Mouse (Mus musculus): ENCODE results near the gene Mill1.
"Not testable (repeated sequence)": the region's sequence is repeated elsewhere in the genome, so short reads cannot be mapped to it uniquely, and the experiment has no call there.

The Mill1 gene

DNA sequence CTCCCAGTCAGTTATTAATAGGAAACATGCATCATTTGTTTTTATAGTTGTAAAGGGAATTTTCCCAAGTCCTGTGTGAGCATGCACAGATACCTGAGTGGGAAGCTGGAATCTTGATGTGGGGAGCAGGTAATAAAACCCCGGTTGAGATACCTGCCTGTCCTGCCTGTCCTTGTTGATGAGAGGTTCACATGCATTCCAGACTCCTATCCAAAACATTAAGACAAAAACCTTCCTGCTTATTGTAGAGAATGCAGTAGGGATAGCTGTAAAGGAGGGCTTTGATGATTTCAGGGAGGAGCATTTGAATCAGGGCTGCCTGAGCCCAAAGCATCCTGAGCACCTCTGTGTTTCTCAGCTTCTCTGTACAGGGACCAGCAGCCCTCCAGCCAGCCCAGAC lies at the start of gene Mill1:
TSS of gene Mill1 (plus strand) at position 301 of the 400 bp plus-strand sequence.
- no peak for DNase-seq

DNA sequence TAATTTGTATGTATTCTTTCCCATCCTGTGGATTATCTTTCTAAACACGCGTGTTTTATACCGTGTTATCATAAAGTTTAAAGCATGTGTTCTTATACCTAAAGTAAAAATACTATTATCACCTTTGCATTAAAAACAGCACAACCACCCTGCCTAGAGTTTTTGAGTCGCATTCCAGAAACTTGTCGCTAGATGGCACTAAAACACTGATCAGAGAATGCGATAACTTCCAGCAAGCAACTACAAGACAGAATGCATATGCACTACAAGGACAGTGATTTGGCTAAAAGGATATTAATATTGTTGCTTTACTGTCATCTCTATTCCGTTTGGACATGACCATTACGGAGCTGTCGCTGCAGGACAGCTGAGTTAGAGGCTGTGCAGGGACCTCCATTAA lies 34.2 kb upstream of the Mill1 start:
- DNase-seq = no peak

DNA sequence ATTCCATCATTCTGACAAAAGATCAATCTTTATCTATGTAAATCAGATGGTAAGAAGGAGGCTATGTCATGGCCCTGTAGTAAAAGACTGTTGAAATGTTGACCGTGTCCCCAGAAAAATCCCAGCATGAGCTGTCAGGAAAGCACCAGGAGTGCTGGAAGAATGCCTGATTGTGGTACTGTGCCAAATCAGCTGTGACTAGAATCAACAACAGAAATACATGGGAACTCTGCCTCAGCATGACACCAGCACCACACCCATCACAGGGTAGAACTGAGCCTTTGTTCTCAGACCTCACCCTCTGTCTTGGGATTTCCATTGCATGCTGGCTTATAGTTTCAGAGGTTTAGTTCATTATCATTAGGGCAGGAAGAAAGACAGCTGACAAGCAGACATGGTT lies 30.4 kb upstream of the Mill1 start:
- no peak for DNase-seq

DNA sequence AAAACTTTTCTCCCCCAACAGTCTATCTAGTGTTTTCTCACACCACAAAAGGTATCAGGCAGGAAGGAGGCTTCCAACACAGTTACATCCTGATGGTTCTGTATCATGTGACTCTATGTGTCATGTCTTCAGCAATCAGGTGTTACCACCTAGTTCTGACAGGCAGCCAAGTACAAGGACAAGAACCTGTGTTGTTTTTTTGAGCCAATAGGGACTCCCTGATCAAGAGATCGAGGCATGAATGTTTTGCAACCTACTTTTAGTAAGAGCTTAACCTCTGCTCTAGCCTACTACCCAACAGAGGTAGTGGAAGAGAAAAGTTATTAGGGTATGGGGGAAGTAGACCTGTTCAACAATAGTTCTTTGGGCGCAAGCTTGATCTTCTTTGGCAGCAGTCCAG lies 6.6 kb upstream of the Mill1 start:
- DNase-seq = no peak

DNA sequence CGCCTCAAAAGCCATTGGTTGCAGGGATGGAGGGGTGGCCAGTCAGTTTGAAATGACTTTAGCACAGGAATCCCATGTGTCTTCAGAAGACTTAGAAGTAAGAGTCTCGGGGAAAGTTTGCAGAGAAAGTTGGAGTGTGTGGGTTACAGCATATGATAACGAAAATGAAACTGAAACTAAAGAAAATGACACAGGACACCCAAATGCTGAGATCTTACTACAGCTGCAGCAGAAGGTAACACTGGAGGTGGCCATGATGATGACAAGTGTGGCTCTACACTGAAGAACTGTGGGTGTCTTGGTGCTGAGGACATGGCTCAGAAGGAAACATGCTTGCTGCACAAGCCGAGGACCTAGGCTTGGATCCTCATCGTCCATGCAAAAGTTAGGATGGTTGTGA lies 3.9 kb upstream of the Mill1 start:
- no peak for DNase-seq

DNA sequence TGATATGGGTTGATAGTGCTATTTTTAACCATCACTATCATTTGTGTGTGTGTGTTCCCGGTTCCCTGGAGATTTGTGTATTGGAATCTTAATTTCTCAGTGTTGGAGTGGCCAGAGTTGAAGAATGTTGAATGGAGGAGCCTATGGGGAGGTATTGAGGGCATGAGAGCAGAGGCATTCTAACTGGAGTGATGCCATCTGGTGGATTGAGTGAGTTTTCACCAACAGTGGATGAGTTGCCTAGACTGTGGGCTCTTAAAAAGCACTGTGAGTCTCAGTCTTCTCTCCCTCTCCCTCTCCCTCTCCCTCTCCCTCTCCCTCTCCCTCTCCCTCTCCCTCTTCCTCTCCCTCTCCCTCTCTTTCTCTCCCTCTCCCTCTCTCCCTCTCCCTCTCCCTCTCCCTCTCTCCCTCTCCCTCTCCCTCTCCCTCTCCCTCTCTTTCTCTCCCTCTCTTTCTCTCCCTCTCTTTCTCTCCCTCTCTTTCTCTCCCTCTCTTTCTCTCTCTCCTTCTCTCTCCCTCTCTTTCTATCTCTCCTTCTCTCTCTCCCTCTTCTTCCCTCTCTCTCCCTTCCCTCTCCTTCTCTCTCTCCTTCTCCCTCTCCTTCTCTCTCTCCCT lies 1.1 kb upstream of the Mill1 start:
- not testable (repeated sequence) for DNase-seq

DNA sequence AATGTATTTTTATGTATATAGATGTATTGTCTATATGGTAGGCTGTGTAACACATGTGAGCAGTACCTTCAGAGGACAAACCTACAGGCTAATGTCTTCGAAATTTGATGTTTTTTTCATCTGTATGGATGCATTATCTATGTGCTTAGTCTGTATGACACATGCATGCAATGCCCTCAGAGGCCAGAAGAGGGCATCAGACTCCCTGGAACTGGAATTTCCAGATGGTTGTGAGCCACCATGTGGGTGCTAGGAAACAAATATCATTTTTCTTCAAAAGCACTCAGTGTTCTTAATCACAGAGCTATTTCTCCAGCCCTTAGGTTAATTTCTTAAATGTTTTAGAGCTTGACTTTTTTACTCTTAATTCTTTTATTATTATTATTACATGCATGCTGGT lies 15.1 kb downstream of the Mill1 start:
- DNase-seq = no peak

DNA sequence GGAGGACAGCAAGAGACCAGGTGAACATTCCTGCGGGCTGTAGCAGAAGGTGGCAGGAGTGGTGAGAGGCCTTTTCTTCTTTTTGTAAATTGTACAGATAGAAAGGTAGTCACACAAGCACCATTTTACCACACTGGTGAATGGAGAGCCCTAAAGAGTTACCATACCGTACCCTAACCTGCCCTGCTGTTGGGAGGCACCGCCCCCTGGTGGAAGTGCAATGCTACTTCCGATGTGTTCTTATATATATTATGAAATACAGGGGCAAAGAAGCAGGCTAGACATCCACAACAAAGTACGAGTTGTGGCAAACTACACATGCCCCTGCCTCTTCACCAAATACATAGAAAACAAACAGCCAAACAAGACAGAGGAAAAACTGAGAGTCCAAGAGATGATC lies 19.9 kb downstream of the Mill1 start:
- DNase-seq = no peak
